Mouse (Mus musculus) splenic B cell, adult 2 months (primary cell): ENCODE results near the gene Baz2b.

ENCODE experiments used
- DNase-seq: peaks from one replicate; pipeline ENCODE4 v3.0.0-alpha.2; 2011; ENCODE audit warnings: low read depth, low spot score
- H3K27me3 ChIP-seq: 2 replicates; pipeline ENCODE4 v1.6.1; 2012; ENCODE audit warnings: mild to moderate bottlenecking, low read length, moderate library complexity, mixed read lengths; ENCODE audit not compliant: control insufficient read depth, poor library complexity, insufficient read depth, severe bottlenecking
- H3K36me3 ChIP-seq: 2 replicates; pipeline ENCODE4 v1.6.1; 2012; ENCODE audit warnings: mild to moderate bottlenecking, low read length, moderate library complexity, mixed read lengths; ENCODE audit not compliant: control insufficient read depth, poor library complexity, insufficient read depth, severe bottlenecking

The Baz2b gene

DNA sequence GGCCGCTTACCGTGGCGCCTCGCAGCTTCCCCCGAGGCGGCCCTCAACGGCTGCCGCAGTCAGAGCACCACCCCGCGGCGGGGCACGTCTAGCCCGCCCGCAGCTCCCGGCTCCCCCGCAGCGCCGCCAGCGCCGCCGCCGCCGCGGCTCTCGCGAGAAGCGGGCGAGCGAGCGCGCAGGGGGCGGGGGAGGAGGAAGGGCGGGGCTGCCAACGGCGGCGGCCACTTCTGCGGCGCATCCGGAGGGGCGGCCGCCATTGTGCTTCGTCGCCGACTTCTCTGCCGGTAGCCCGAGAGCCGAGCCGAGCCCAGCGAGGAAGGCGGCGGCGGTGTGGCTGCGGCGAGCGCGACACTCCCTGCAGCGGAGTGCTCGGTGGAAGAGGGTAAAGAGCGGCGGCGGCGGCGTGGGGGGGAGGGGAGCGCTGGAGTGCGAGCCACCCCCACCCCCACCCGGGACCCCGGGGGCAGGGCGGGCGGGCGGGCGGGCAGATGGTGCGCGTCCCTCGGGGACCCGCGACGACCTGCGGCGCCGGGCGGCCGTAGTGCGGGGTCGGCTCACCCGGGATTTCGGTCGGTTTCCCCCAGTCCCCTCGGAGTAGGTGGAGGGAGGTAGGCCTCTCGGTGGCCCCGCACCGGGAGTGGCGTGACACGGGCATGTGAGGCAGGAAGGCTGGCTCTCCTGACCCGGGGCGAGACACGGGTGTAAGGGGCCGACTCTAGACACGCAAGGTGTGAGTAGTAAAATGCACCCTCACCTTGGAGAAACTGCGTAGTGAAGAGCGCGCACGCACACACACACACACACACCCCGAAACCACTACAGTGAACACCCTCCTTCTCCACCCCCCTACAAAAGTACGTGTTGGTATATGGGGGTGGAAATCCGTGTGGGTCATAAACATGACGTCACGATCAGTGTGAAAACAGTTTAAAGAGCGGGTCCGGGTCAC, at the start of gene Baz2b, which contains the start of gene March7:
TSS of gene Baz2b (minus strand) at position 137 of the 949 bp plus-strand sequence.
TSS of gene March7 (plus strand) at position 185 of the 949 bp plus-strand sequence.
- peak; percentile 94 for DNase-seq
- H3K36me3 ChIP-seq: no peaks in the 10 kb centered on the region

DNA sequence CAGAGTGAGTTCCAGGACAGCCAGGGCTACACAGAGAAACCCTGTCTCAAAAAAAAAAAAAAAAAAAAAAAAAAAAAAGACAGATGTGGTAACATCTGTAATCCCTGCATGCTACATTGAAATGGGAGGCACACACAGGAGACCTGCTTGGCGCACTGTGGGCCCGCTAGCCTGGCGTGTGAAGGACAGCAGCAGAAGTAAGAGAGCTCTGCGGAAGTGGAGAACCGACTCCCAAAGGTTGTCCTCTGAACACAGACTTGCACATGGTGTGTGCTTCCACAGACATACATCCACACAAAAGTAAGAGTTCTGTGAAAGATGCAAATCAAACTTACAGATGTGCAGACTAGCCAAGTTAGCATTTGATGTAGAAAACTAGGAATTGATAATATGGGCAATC, 49.5 kb upstream of the Baz2b start:
- Histone ChIP-seq H3K36me3 (no peaks in the 10 kb centered on the region), H3K27me3 (no peaks in the 10 kb centered on the region)
- no peak for DNase-seq

More for the DNA sequence above, at the start of gene Baz2b, which contains the start of gene March7:
- H3K27me3 ChIP-seq: no peaks in the 10 kb centered on the region

DNA sequence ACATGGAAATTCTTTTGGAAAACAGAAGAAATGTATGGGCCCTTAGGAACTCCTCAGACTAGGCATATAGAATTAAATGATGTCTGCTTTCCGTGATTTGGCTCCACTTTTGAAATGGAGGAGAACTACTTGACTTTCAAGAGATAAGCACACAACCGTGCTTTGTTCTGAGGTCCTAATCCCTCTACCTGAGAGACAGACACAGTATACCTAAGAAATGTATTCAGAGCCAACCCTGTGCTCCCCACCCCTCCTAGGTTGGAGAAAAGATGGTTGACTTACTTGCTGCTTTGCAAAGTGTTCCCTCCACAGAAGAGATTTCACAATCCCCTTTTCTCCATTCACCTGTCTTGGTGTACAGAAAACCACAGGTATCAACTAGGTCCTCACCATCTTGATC, 47.1 kb upstream of the Baz2b start:
- Histone ChIP-seq H3K36me3 (no peaks in the 10 kb centered on the region), H3K27me3 (no peaks in the 10 kb centered on the region)
- no peak for DNase-seq

DNA sequence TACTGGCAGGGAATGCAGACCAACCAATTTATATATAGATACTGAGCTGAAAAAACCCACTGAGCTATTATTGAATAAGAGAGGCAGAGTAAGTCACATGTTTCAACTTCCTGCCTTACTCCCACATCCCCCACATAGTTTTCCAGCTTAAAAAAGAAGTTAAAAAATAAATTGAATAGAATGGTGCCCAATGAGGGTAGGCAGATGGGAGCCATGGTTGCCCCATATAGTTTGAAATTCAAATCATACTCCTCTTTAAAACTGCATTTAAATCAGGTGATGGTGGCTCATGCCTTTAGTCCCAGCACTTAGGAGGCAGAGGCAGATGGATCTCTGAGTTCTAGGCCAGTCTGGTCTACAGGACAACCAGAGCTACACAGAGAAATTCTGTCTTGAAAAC, 43.9 kb upstream of the Baz2b start:
- Histone ChIP-seq H3K27me3 (no peaks in the 10 kb centered on the region), H3K36me3 (no peaks in the 10 kb centered on the region; the same call in 1 of the 2 replicates)
- no peak for DNase-seq

DNA sequence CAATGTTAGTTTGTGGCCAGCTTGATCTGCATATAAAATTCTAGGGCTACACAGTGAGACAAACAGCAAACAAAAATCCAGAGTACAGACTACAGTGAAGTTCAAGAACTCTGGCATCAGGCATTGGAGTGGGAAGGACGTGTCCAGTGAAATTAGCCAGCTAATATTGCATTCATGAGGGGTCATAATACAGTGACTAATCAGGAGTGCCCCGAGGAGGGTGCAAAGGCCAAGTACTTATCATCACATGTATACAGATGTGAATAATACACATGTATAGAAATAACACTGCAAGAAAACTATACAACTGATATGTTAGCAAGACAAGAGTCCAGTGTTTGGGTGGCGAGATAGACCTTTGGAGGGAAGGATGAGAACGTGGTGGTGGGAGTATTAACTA, 43.1 kb upstream of the Baz2b start:
- no peaks in the 10 kb centered on the region; the same call in 1 of the 2 replicates for H3K36me3 ChIP-seq
- no peaks in the 10 kb centered on the region for H3K27me3 ChIP-seq
- DNase-seq: no peak

DNA sequence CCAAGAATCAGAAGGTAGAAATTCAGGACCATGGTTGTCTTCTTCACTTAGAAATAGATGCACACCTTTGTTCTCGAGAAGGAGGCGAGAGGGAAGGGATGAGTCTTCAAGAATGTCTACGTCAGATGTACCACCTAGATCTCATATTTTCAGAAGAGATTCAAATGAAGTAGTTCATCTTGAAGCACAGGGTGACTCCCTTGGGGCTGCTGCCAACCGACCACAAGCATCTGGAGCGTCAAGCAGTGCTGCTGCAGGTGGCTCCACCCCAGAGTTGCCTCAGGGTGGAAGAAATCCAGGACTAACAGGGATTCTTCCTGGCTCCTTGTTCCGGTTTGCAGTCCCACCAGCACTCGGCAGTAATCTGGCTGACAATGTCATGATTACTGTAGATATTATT, 24.9 kb upstream of the Baz2b start:
- no peaks in the 10 kb centered on the region for H3K27me3 ChIP-seq
- DNase-seq: peak; percentile 19
- H3K36me3 ChIP-seq: peaks cover 22% of the 10 kb centered on the region; the same call in 1 of the 2 replicates

DNA sequence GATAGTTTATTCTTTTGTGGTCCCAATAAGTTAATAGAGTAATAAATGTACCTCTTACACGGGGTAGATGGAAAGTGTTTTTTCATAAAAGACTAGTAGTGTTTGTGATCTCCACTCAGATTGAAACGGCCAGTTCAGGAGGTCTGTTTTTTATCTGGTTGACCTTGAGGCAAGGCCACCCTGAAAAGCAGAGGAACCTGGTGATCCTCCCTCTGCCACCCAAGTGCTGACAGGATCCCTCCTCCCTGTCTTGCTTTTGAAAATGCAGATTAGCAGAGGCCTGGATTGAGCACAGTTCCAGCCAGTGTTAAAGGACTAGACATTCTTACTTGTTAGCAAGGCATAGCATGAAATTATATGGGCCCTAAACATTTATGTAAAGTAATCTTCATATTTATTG, 23.5 kb upstream of the Baz2b start:
- H3K36me3 ChIP-seq: peaks cover 19% of the 10 kb centered on the region; the same call in 1 of the 2 replicates
- no peaks in the 10 kb centered on the region for H3K27me3 ChIP-seq
- no peak for DNase-seq

DNA sequence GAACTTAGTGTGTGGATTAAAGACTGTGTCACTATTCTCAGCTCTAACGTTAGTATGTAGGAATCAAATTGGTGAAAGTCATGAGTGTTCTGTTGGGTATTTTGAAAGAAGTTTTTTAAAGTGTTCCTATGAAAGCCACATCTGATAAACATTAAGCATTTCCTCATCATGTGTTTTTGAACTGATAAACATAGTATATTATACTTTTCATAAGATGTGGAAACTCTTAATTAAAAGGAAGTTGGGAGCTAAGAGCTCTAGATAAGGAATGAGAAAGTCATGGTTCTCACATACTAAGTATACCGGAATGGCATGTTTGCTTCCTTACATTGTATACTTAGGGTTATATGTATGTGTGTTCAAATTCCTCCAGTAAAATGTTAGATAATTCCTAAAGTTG, 20.7 kb upstream of the Baz2b start:
- no peaks in the 10 kb centered on the region for H3K27me3 ChIP-seq
- peaks cover 15% of the 10 kb centered on the region; the same call in 1 of the 2 replicates for H3K36me3 ChIP-seq
- no peak for DNase-seq

DNA sequence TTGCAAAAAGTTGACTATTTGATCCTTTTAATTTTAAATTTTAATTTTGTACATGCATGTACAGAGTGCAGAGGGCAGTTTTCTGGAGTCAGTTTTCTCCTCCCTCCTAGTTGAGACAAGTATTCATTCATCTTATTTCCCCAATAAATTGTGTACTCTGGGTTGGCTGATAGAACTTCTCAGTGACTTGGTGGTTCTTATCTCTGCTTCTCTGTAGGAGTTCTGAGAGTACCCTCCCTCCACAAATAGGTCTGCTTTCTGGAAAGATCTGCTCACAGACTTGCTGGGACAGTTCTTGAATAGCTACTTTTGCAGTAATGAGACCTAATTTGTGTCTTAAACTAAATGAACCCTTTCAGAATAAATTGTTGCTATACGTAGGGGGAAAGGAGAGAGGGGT, 18.8 kb upstream of the Baz2b start:
- peaks cover 8% of the 10 kb centered on the region; the same call in 1 of the 2 replicates for H3K36me3 ChIP-seq
- H3K27me3 ChIP-seq: no peaks in the 10 kb centered on the region
- DNase-seq: no peak

DNA sequence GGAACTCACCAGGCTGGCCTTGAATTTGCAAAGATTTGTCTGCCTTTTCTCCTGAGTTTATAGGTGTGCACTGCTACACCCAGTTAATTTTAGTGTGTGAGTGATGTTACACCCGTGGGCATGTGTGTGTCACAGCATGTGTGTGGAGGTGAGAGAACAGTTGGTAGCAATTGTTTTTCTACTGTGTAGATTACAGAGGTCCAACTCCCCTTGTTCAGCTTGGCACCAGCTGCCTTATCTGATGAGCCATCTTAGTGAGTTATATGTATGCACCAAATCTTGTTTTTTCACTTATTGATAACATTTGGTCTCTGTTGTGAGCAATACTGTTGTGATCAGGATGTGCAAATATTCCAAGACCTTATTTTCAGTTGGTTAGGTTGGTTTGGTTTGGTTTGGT, 13.8 kb upstream of the Baz2b start:
- Histone ChIP-seq H3K27me3 (no peaks in the 10 kb centered on the region), H3K36me3 (no peaks in the 10 kb centered on the region)
- DNase-seq: no peak

DNA sequence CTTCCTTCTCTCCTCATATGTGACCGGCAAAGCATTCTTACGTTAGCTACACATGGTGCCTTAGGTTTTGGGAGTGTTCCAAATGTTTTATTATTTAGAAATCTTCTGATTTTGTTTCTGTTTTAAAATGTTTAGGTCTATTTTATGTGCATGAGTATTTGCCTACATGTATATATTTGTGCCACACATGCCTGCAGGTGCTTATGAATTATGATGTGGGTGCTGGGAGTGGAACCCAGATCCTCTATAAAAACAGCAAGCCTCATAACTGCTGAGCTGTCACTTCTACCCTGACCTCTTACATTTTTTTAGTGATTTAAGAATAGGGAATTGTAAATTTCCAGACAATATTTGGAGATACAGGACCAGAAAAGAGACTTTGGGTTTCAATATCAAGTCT, 12.3 kb upstream of the Baz2b start:
- Histone ChIP-seq H3K27me3 (no peaks in the 10 kb centered on the region), H3K36me3 (no peaks in the 10 kb centered on the region)
- DNase-seq: no peak

DNA sequence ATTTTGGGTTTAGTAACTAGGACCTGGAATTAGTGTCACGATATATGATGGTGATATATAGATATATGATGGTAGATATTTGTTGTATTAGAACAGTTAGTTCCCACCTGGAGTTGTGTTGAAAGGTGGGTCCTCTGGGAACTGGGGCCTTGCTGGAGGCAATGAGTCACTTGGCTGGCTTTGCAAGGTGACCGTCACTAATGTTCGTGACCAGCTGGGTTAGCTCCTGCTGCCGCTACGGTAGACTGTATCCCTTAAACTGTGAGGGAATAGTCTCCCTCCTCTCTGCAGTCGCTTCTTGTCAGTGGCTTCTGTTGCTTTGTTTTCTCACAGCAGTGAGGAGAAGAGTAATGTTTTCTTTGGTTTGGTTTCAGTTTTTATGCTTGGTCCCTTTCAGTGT, 11.6 kb upstream of the Baz2b start:
- Histone ChIP-seq H3K36me3 (no peaks in the 10 kb centered on the region), H3K27me3 (no peaks in the 10 kb centered on the region)
- DNase-seq: no peak

DNA sequence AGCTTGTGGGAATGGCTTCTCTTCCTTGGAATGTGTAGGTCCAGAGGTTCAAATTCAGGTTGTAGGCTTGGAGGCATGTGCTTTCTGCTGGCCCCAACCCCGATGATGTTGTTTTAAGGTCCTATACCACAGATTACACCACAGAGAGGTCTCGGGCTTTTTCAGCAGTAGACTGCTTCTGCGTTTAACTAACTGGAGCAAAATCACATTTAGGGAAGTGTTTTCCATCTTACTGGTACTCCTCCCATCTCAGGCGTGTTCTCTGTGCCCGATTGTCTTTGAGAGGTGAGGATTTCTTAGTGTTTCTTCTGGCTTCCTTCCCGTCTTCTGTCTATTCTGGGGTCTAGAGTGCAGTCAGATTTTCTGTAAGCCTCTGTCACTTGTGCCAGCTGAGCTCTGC, 8.0 kb upstream of the Baz2b start:
- H3K27me3 ChIP-seq: no peaks in the 10 kb centered on the region

DNA sequence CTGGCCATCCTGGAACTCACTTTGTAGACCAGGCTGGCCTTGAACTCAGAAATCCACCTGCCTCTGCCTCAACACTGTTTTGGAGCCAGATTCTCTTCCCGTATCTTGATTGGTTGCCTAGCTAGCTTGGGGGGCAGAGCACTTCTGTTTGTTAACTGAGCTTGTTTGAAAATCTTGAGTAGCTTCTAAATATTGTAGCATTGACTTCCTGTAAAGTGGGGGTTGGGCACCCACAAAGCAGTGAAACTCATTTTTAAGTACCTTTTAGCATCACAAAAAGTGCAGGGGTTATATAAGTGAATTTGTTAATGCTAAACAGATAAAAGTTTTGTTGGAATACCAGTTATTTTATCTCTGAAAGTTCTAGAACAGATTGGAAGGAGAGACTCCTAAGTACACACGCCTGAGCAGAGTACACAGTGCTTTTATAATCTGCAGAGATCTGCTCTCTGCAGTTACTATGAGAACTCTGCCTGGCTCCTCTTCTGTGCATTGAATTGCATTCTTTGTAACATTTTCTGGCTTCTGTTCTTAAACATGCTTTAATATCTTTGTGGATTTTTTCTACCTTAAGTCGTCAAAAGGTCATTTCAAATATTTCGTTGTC, 7.0 kb upstream of the Baz2b start:
- DNase-seq: peak; percentile 22
- Histone ChIP-seq H3K27me3 (no peaks in the 10 kb centered on the region), H3K36me3 (no peaks in the 10 kb centered on the region)

More for the DNA sequence above, 8.0 kb upstream of the Baz2b start:
- H3K36me3 ChIP-seq: no peaks in the 10 kb centered on the region
- no peak for DNase-seq

DNA sequence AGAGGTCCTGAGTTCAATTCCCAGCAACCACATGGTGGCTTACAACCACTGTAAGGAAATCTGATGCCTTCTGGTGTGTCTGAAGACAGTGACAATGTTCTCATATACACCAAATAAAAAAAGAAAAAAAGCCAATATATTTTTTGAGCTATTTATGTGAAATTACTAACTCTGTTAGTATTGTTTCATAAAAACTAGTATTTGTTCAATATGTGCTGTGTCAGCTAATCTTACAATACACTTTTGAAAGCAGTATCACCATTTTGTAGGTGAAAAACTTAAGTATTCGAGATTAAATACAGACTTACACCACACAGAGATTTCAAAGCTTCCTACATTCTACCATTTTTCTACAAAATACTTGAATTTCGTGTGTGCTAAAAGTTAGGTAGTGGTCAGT, 5.0 kb upstream of the Baz2b start:
- H3K36me3 ChIP-seq: no peaks in the 10 kb centered on the region
- no peak for DNase-seq
- H3K27me3 ChIP-seq: no peaks in the 10 kb centered on the region
